Mouse (Mus musculus): ENCODE data around the gene Gm5431.
"Not testable (repeated sequence)": the region's sequence is repeated elsewhere in the genome, so short reads cannot be mapped to it uniquely, and the experiment has no call there.

Gm5431 gene

GRCm38 (mm10) chr11:48870781-48871180, 31.2 kb downstream of the Gm5431 start:
- no peak for DNase-seq

- no peak for DNase-seq
These were observed 32.5 kb downstream of the Gm5431 start for GRCm38 (mm10) chr11:48869380-48870110.

- no peak for DNase-seq
These were observed 35.5 kb downstream of the Gm5431 start for GRCm38 (mm10) chr11:48866481-48866880.

GRCm38 (mm10) chr11:48863808-48864207, 38.2 kb downstream of the Gm5431 start:
- no peak for DNase-seq

GRCm38 (mm10) chr11:48862784-48863319, 39.2 kb downstream of the Gm5431 start:
- no peak for DNase-seq

GRCm38 (mm10) chr11:48859014-48859413, 43.0 kb downstream of the Gm5431 start:
- no peak for DNase-seq

- DNase-seq: peak; percentile 75 to 89
These were observed 48.4 kb downstream of the Gm5431 start for GRCm38 (mm10) chr11:48853474-48854180.

- no peak for DNase-seq
These were observed 49.2 kb downstream of the Gm5431 start for GRCm38 (mm10) chr11:48852624-48853473.

GRCm38 (mm10) chr11:48852190-48852589, 49.8 kb downstream of the Gm5431 start:
- no peak for DNase-seq

- DNase-seq: no peak
These were observed 50.6 kb downstream of the Gm5431 start for GRCm38 (mm10) chr11:48851270-48851995.

GRCm38 (mm10) chr11:48850240-48850639, 51.8 kb downstream of the Gm5431 start:
- no peak for DNase-seq

GRCm38 (mm10) chr11:48846881-48847280, 55.1 kb downstream of the Gm5431 start:
- DNase-seq: no peak

GRCm38 (mm10) chr11:48846362-48846761, 55.7 kb downstream of the Gm5431 start:
- DNase-seq: not testable (repeated sequence)

GRCm38 (mm10) chr11:48845244-48845815, 56.7 kb downstream of the Gm5431 start:
- no peak for DNase-seq

- no peak for DNase-seq
These were observed 57.7 kb downstream of the Gm5431 start for GRCm38 (mm10) chr11:48844309-48844708.

- no peak for DNase-seq
These were observed 58.8 kb downstream of the Gm5431 start for GRCm38 (mm10) chr11:48843202-48843601.

GRCm38 (mm10) chr11:48842378-48842792, 59.6 kb downstream of the Gm5431 start:
- no peak for DNase-seq

GRCm38 (mm10) chr11:48841213-48841612, 60.8 kb downstream of the Gm5431 start:
- no peak for DNase-seq

- no peak for DNase-seq
These were observed 61.2 kb downstream of the Gm5431 start for GRCm38 (mm10) chr11:48840805-48841204.

GRCm38 (mm10) chr11:48838879-48839680, 62.9 kb downstream of the Gm5431 start:
- DNase-seq: no peak

- peak; percentile 60 to 61 for DNase-seq
These were observed 63.7 kb downstream of the Gm5431 start for GRCm38 (mm10) chr11:48838181-48838797.

Measured in spleen, adult 18-20 months (tissue).